Mouse (Mus musculus): ENCODE measurements at regions not wholly inside any gene's neighbourhood (a gene's known extent, or its start where the extent isn't known, plus 50 kb on each side); places are given as distances from the start of the nearest gene placed in this dataset.

DNA sequence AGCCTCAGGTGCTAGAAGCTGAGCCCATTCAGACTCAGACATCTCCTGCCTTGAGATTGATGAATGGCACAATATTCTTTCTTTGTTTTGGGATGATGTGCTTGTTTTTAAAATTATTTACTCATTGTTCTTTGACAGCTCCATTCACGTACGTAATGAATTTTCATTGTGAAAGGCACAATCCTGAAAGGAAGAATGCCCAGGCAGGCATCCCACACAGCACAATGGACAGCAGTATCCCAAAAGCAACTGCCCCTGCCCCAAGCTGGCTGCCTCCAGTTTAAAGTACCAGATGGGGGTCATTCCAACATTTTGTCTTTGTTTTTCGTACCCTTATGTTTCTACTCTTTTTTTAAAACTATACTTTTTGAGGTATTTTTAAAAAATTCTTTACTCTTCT lies 210.9 kb upstream of the St8sia2 start:
- no peak for DNase-seq (ENCODE audit: extremely low spot score in 1 of 2, low spot score in 1 of 2)

DNA sequence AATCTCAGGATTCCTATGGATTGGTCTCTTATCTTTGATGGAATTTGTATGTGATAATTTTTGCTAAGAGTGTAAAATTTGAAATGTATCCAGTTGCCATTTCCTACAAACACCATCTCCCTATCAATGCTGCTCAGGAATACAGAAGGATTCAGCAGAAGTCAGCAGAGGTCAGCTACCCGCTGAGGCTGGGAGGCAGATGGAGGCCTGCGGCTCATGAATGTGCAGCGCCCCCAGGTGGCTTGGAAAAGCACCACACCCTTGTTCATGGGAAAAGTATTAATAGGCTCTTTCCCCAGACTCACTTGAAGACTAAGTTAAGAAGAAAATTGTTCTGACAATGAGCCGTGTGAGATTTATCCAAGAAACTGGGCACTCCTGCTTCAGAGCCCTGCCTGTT lies 187.2 kb upstream of the St8sia2 start:
- peak in 1 of 2 experiments; percentile 19 for DNase-seq (ENCODE audit: extremely low spot score in 1 of 2, low spot score in 1 of 2)

DNA sequence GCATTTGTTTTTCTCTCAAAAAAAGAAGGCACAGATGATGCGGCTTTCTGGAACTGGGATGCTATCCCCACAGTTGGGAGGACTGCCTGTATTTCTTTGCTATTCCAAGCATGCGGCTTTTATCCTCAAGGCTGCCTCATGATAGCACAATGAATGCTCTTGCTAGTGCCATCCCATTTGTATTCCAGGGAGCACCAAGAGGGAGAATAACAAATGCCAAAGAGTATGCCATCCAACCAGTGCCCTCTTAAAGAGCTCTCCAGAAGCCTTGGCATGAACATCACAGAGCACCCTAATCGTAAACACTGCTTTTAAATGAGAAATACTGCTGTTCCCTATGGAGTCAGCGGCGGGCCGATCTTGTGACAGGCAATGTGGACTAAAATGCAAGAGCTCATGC lies 185.3 kb upstream of the St8sia2 start:
- DNase-seq (ENCODE audit: extremely low spot score in 1 of 2, low spot score in 1 of 2): no peak

DNA sequence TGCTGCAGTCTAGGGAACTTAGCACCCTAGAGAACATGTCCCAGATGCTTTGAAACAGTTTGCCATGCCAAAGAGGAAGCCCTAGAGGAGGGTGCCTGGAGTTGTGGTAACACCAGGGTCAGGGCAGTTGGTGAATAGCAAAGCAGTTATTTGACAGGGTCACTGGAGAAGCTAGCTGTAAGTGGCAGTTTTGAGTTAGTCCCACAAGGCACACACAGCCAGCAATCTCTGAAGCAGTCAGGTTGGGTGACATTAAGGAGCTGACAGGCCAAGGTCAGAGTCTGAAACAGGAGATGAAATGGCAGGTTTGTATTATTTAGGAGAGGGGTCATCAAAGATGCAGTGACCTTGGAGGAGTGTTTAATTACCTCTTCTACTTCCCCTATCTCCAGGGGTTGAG lies 171.2 kb upstream of the St8sia2 start:
- DNase-seq (ENCODE audit: extremely low spot score in 1 of 2, low spot score in 1 of 2): no peak

DNA sequence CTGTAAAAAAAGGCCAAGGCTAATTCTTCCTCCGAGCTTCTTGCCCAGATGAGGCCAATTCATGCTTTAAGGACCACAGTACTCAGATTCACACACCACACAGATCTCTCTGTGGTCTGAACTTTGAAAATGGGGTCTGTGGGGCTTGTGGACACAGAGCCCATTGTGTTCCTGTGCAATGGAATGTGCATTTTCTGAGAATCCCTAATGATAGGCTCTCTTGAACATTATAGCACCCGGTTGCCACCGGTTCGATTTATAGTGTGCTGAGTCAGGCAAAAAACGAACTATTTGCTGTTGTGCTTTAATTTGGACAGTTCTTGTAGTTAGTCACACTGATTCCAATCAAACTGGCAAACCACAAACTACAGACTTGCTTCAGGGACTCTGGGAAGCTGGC lies 160.7 kb upstream of the St8sia2 start:
- DNase-seq (ENCODE audit: extremely low spot score in 1 of 2, low spot score in 1 of 2): no peak

DNA sequence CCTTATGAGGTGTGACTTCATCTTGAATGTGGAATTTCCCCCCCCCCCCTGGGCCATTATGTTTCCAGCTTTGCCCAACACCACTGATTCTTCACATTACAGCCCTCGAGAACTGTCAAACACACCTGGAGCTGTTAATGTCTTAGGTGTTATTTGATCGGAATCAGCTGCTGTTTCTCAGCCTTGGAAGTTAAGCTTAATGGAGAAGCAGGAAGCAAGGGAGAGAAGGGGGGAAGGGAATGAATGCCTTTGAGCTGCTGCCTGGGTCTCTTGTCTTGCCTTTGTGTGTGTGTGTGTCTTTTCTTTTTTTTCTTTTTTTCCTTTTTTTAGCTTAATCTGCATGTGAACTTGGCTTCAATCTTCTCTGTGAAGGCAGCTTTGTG lies 159.7 kb upstream of the St8sia2 start:
- no peak for DNase-seq (ENCODE audit: extremely low spot score in 1 of 2, low spot score in 1 of 2)

DNA sequence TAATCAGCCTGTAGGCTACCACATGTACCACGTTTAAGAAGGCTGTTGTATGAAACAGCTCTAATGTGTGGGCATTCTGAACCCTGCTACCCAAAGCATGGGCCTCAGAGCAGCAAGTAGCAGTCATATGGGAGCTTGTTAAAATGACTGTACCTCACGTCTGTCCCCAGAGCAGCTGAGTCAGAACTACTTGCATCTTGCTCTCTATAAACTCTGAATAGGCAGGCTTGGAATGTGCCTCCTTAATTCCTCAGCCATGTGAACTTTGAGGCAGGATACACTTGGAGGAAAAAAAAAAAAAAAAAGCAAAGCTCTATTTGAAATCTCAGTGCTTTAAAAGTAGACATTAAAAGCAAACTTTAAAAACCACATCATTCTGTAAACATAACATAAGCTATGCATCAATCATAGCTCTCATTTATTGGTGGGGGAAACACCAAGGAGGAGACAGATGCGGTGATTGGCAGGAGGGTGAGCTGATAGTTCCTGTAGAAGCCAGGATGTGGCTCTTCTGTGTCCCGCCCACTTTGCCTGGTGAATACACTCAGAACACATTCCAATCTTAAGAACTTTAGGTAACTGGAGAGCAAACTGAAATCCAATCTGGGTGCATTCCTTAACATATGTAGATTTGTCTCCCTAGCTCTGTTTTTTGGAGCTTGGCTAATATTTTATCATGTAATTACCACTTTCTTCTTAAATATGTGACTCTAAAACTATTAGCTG lies 159.2 kb upstream of the St8sia2 start:
- DNase-seq (ENCODE audit: extremely low spot score in 1 of 2, low spot score in 1 of 2): no peak

DNA sequence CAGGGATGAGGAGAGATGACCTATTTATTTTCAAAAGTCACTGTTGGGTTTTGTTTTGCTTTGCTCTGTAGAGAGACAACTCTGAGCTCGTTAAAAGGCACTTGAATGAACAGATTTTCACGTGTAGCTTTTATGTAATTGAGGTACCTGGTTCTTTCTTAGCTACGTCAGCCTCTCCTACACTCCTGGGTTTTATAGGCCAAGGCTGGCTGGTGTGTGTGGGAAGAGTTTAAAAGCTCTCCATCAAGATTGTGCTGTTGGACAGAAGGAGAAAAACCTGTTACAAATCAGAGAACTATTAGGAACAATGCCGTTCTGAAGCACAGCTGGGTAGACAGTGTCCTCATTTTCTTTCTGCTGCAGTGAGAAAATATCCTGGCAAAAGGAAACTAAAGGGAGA lies 138.1 kb upstream of the St8sia2 start:
- peak in 1 of 2 experiments; percentile 8 for DNase-seq (ENCODE audit: extremely low spot score in 1 of 2, low spot score in 1 of 2)

DNA sequence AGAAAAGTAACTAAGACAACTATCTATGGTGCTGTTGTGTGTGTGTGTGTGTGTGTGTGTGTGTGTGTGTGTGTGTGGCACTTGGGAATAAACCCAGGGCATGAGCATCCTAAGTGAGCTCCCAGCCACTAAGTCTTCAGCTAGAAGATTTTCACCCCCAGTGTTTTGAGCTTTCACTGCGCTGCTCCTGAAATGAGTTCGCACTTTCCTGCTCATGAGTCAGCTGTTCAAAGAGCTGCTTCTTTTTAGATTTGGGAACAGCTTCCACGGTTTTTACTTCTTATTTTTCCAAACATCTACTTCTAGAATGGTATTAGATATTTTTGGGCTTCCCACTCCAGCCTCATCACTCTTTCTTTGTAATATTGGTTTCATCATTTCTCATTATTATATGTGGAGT lies 129.7 kb upstream of the St8sia2 start:
- DNase-seq (ENCODE audit: extremely low spot score in 1 of 2, low spot score in 1 of 2): peak in 1 of 2 experiments; percentile 53

DNA sequence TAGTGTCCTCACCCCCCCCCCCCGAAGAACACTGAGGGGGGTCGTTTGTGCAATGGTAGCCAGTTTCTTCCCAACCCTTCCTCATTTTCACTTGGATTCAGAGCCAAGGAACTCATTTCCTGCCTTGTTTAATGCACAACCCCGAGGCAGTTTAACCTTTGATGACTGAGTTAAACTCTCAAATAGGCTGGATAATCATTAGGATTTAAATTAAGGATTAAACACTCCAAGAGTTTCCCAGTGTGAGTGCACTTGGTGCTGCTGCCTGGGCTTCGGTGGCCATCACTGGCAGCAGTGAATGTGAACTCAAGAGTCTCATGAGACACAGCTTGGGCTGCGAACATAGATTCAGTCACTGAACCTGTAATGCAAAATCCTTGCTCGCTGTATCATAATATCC lies 124.7 kb upstream of the St8sia2 start:
- DNase-seq (ENCODE audit: extremely low spot score in 1 of 2, low spot score in 1 of 2): no peak

DNA sequence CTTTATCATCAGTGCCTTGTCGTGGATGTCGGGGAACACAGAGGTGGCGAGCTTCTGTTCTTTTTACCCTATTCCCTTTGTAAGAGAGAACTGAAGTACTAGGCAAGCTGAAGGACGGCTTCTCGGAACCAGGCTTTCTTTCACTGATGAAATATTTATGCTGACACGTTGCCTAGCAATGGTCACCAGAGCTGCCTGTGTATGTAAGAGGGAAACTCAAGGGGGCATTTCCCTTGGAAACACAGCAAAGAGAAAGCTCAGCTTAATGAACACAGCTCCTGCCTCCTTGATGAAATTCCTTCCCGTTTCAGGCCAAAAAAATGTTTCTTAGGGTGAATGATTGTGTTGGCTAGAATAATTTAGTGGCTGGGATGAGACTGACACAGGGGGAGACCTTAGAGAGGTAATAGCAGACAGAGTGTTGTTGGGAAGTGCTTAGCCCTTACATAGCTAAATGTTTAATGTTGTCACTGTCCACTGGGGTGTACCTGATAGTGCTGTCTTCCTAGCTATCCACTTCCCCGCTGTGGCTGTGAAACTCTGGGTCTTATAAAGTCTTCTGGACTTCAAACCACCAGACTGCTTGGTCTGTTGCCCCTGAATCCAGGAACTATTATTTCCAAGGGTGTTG lies 116.8 kb upstream of the St8sia2 start:
- peak in 1 of 2 experiments; percentile 13 for DNase-seq (ENCODE audit: extremely low spot score in 1 of 2, low spot score in 1 of 2)

DNA sequence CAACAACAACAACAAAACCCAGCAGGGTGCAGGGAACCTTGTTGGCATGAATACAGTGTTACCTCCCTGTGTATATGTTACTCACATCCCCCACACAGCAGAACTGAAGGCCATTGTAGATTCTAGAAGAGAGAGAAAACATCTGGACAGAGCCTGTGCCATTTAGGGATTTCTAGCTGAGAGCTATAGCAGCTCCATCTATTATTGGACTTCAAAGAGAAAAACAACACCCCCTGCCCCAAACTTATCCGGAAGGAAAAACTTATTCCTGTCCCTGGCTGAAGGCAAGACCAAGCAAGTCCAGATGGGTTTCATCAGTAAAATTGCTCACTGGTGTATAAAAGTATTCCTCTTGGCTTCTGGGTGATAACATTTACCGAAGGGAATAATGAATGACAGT lies 98.6 kb upstream of the St8sia2 start:
- DNase-seq (ENCODE audit: extremely low spot score in 1 of 2, low spot score in 1 of 2): no peak

DNA sequence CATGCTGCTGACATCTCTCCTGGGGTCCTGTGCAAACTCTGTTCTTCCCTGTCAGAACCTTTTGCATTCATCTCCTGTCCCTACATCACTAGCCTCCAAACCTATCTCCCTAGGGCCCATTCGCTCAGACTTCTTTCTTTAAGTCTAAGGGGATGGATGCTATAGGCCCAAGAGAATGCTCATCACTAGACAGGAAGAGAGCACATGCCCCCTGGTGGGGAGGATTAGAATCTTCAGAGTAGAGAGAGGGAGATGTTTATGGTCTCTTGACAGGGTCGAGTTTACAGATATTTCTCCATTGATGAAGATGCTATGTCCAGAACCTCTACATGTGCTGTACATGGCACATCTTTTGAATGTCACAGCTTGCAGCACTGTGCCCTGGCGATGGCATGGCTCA lies 94.9 kb upstream of the St8sia2 start:
- peak in 1 of 2 experiments; percentile 50 for DNase-seq (ENCODE audit: extremely low spot score in 1 of 2, low spot score in 1 of 2)

DNA sequence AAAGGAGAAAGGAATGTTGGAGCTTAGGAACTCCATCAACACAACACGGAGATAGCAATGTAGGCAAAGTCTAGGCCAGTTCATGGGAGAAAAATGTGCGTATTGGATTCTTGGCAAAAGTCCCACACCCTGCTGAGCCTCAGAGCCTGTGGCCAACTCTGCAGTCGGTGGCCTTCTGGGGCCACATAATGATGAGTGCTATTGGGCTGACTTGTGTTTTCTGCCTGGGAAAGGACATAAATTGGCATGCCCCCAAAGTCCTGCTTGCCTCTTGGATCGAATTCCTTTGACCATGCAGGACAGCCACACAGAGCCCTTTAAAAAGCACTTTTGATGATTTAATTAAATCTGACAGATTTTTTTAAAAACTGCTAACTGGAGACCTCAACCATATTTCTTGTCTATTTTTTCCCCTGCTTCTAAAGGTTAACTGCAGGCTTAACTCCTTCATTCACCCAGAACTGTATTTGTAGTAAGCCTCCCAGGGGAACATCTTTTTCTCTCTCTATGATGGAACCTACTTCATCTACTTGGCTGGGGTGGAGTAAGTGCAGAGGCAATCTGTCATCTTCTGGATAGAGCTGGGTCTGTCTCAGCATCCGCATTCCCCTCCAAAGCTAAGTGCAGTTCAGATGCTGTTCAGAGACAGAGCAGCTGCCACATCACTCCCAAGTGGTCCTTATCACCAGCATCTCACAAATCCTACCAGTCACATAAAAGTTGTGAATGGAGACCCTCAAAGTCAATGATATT lies 93.9 kb upstream of the St8sia2 start:
- peak in 1 of 2 experiments; percentile 5 for DNase-seq (ENCODE audit: extremely low spot score in 1 of 2, low spot score in 1 of 2)

DNA sequence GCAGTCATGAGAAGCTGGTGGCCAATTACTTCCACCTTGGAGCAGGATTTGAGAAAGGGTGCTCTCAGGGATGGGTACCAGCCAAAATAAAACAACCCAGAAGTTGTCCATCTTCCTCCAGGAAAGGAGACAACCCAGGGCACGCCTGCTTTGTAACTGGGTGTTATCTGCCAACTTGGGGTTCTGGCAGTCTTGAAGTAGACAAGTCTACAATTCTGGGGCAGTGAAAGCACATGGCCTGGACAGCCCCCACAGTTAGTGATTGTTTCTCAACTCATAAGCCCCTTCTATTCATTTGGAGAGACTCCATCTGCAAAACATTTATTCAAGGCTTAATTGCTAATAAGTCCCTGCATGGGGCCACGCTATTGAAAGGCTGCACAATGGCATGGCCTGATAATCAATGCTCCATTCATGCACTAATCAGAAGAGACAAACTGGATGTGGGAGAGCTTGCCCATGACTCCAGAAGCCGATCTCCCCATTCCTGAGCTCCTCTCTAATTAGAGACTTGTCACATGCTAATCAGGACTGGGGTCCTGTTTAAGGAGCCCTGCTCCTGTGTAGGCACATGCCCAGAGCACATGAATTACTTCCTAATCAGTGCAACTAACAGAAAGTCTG lies 78.0 kb upstream of the St8sia2 start:
- no peak for DNase-seq (ENCODE audit: extremely low spot score in 1 of 2, low spot score in 1 of 2)

DNA sequence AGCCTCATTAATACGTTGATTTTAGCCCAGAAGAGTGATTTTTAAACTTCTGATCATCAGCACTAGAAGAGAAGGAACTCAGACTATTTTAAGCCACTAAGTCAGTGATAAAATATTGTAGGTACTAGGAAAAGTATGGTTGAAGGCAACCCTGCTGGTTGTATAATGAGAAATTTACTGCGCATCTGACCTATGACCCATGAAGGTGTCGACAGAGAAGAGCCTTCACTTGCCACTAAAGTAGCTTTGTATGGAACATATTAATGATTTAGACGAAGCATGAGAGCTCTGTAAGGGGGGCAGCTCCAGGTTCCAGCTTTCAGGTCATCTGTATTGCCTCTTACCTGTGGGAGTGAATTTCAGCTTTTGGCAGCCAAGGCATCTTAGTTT lies 67.4 kb upstream of the St8sia2 start:
- no peak for DNase-seq (ENCODE audit: extremely low spot score in 1 of 2, low spot score in 1 of 2)

DNA sequence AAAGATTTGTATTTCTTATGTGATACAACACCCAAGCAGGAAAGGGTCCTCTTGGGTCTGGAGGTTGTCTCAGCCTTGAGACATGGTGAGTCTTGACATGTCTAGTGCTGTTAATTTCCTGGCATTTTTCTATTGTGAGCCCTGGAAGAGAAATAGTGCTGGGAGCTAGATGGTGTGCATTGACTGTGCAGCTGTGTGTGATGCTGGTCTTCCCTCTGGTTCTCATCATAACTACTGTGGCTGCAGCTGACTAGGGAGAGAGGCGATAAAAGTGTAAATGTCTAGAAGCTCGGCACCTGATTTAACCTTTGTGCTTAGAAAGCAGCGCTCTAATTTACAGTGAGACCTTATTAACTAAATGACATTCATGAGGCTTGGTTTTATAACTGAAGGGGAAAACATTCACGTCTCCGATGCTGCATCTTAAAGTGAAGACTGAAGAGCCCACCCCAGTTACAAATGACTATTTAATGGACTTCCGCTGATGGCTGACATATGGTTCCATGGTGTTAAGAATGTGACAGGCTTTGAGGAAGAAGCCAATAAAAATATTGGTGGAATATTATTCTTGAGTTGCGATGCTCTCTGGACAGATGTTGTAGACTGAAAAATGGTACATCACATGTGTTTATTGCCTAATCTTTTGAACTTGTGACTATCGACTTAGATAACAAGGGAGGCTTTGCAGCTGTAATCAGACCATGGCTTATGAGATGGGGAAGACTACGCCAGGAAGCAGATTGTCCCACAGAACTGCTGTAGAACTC lies 66.8 kb upstream of the St8sia2 start:
- no peak for DNase-seq (ENCODE audit: extremely low spot score in 1 of 2, low spot score in 1 of 2)

DNA sequence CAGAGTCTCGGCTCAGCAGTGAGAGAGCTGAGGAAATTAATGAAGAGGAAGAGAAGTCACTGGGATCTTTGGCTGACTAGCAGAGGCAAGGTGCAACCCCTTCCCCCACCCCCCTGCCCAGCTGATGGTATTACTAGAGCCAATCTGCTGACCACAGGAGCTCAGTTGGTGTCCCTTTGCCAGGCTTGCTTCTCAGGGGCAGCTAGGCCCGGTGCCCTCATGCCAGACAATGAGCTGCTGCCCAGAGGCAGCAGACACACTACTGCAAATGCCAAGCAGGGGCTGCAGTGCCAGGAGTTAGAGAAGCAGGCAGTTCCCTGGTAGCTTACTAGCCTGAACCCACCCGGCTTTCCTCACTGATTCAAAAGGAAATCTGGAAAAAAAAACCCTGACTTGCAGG lies 59.1 kb upstream of the St8sia2 start:
- DNase-seq (ENCODE audit: extremely low spot score in 1 of 2, low spot score in 1 of 2): no peak

DNA sequence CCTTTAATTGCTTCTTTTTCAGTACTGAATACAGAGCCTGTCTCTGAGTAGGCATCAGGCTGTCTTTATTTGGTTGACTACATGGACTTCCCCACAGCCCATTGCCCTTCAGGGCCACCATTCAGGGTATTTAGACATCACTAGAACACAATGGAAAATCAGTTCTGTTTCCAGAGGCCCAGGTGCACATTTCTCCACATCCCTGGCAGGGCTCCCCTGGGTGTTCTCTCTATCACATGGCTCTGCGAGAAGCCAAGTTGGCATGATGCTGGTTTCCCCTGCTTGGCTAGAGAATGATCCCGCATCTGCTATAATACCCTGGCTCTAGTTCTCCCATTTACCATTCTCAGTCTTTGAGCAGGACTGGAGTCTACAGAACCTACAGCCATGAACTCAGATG lies 57.3 kb upstream of the St8sia2 start:
- DNase-seq (ENCODE audit: extremely low spot score in 1 of 2, low spot score in 1 of 2): no peak

DNA sequence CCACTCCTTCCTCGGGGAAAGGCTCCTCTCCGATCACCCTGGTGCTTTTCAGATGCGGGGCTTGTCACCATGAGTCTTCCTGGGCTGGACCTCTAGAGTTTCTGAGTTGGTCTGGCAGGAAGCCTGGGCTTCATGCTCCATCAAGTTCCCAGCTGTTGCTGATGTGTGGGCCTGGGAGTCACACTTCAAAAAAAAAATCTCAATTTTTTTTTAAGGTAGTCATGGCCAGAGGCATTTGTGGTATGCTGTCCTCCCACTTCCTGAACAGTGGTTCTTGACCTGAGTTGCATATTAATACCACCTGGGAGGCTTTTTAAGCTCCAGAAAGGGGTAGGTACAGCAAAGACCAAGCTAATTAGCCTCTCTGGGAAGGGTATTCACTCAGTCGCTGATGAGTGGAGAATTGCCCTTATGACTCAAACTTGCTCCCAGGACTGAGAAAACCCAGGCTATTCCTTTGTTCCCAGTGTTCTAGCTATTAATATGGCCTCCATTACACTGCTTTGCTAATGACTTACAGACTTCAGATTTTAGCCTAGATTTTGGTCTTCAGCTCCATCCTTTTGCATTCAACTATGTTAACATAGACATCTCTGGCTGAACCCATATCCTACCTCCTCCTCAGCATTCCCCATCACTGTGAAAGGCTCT lies 52.1 kb upstream of the St8sia2 start:
- DNase-seq (ENCODE audit: extremely low spot score in 1 of 2, low spot score in 1 of 2): no peak

Measured in frontal cortex, adult 2 months (tissue).